Mouse (Mus musculus): ENCODE data around the gene Prmt3.

The Prmt3 gene

GRCm38 (mm10) chr7:49803511-49803910 lies 25.4 kb downstream of the Prmt3 start:
- no peak for DNase-seq

GRCm38 (mm10) chr7:49804638-49805165 lies 26.6 kb downstream of the Prmt3 start:
- no peak for DNase-seq

GRCm38 (mm10) chr7:49805618-49806017 lies 27.5 kb downstream of the Prmt3 start:
- DNase-seq, result no peak

DNA sequence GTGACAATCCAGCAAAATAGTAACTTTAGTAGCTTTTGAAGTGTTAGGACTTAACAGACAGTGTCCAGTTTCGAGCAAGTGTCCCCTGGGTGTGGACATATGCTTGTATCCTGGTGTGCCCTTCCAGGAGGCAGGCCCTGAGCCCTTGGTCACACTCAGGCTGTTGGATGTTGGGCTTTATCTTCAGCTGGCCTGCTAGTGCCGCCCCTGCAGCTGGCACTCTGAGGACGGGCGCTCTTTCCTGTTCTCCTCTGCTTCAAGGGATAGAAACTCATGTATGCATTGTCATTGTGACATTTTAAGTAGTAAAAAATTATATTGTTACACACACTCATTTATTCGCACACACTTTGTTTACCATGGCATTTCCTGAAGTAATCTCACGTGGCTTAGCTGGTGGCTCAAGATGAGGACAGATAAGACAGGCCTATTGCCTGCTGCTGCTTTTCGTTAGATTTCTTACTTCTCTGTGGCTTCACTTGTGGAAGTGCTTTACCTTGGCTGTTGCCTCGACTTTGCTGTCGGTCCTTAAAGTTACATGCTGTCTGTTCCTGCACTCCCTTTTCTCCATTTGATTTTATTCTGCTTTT lies 29.0 kb downstream of the Prmt3 start:
- DNase-seq, result no peak

DNA sequence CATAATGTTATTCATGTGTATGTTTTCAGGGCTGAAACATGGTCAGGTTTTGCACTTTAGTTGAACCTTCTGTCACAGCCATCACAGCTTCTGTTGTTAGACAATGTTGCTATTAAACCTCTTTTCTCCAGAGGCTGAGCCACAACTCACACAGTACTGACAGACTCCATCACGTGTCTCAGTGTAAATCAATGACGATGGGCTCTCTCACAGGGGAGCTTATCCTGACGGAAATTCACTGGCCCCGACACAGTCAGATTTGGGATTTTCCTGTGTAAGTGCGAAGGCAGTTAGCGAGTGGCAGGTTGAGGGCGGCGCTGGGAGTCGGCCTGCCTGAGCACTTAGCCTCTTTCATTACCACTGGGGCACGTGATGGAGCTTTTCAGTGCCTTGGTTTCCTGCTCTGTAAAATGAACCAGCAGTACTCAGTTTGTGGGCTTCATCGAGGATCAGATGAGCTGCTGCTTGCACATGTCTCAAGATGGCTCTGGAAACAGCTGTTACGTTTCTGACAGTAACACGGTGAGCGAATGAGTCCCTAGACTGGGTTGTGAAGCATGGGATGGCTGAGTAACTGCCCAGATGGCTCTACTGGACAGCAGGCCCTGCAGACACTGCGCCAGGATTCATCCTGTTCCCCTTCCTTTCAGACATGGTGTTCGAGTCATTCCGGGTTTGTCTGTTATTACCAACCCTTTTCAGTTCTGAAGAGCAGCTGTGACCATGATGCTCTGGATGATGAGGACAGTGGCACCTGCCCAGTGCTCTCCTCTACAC lies 29.9 kb downstream of the Prmt3 start:
- no peak for DNase-seq

DNA sequence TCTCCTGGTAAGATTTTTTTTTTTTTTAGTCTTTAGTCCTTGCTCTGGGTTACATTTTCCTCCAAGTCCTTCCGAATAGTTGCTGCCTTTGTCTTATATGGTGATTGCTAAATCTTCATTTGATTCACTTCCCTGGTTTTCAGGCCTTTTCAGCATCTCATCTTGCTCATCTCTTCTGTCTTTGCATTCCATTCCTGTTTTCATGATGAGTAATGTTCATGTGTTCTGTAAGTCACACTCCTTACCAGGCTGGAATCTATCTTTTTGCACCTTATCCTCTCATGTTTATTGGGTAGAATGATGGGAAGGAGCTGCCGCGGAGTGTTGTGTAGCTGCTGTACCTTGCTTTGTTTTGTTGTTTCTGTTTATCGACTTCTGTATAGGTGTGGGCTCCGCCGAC lies 31.0 kb downstream of the Prmt3 start:
- no peak for DNase-seq

DNA sequence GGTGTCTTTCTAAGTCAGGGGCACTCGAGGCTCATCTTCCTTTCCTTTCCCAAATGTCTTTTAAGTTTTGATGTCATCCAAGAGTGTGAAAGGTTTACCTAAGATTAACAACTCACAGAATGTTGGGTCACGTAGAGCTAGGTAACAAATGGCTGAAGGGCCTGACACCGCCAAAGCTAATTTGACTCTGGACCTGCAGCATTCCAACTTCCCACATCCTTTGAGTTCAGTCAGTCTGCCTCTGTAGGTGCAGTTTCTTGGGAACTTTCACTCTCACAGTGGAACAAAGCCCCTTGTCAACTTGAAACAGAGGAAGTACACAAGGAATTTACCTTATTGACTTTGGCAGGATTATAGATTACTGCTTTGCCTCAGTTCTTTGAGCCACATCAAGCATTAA lies 31.4 kb downstream of the Prmt3 start:
- no peak for DNase-seq

GRCm38 (mm10) chr7:49811346-49811745 lies 33.2 kb downstream of the Prmt3 start:
- DNase-seq, result no peak

GRCm38 (mm10) chr7:49819393-49819792 lies 41.2 kb downstream of the Prmt3 start:
- DNase-seq, result no peak

GRCm38 (mm10) chr7:49821370-49821769 lies 43.2 kb downstream of the Prmt3 start:
- no peak for DNase-seq

DNA sequence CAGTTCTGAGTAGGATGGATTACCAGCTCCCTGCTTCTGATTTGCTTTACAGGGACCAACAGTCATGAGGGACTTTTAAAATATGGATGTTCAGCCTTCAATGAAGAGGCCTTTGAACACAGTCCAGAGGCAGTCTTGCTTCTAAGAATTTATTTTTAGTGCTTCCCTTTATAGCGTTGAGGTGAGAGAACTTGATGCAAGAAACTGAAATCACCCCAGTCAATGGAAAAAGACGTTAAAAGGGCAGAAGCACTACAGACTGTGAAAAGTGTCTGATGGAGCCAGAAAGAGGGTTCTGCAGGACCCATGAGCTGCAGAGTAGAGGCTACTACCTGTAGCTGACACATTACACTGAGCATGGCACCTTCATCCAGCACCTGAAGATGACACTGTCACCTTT lies 43.9 kb downstream of the Prmt3 start:
- DNase-seq, result no peak

GRCm38 (mm10) chr7:49823595-49823994 lies 45.4 kb downstream of the Prmt3 start:
- DNase-seq, result no peak

GRCm38 (mm10) chr7:49824043-49824442 lies 45.9 kb downstream of the Prmt3 start:
- no peak for DNase-seq

- no peak for DNase-seq
Observed at GRCm38 (mm10) chr7:49824581-49824980, 46.4 kb downstream of the Prmt3 start.

DNA sequence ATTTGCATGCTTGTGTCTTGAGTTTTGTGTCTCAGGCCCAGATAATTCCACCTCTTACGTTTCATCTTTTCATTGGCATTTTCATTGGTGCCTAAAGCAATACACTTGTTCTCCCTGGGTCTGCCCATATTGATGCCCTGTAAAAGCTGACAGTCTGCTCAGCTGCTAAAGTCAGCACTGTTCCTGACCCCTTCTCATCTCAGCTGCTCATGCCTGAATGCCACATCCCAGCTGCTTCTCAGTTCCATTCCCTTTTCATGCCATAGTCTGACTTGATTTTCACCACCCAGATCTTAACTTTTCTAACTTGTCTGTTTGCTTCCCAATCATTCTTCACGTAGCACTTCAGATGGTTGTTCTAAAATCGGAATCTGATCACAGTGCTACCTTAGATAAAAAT lies 47.3 kb downstream of the Prmt3 start:
- no peak for DNase-seq

DNA sequence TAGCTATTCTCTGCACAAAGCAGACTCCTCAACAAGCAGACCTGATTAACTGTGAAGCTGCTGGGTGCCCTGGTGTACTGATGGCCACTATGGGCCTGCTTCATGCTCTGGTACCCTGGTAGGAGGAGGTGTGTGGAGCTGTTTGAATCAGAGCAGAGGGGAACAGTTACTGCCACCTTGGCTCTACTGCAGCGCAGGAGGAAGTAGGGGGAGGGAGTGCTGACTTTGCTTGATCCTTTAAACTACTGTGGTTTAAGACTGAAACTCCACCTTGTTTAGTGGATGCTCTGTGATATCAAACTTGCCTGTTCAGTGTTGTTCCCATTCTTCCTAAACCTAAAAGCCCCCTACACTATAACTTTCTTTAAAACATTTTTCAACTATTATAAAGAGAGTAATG lies 49.8 kb downstream of the Prmt3 start:
- DNase-seq, result no peak

DNA sequence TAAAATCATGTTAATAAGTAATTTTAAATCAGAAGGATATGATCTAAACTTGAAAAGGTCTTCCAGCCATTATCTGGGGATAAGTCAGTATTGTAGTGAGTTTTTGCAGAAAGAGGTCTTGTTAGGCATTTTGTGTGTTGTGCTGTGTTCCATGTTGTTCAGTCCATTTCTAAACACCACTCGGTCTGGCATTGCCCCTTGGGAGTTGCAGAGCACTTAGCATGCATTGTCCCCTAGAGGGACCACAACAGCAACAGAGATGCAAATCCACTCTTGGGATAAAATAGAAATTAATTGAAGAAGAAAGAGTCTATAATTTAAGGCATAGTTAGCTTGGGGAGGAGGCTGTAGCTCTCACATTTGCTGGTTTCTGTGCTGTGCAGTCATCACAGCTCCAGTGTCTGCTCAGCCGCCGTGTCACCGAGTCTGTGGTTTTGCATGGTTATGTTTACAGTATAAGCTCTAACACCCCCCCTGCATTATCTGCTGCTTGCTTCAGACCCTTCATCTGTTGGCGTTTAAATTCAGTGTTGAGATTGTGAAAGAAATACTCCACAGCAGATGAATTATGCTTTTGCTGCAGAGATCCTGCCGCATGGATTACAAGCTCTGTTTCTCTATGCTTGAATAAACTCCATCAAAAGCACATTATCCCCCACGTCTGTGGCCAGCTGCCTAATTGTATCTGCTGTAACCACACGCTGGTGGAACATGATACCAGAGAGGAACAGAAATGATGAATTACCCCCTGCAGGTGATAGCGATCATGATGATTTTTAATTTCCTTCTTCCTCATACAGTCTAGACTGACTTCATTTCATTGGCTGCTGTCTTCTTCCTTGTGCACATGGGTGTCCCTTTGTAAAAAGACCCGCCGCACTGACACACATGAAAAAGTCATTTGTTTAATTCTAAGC lies 64.5 kb downstream of the Prmt3 start:
- peak; percentile 30 to 34 for DNase-seq

- DNase-seq, result peak; percentile 36 to 38
Observed at GRCm38 (mm10) chr7:49843304-49843933, 65.3 kb downstream of the Prmt3 start.

GRCm38 (mm10) chr7:49847939-49848338 lies 69.8 kb downstream of the Prmt3 start:
- no peak for DNase-seq

DNA sequence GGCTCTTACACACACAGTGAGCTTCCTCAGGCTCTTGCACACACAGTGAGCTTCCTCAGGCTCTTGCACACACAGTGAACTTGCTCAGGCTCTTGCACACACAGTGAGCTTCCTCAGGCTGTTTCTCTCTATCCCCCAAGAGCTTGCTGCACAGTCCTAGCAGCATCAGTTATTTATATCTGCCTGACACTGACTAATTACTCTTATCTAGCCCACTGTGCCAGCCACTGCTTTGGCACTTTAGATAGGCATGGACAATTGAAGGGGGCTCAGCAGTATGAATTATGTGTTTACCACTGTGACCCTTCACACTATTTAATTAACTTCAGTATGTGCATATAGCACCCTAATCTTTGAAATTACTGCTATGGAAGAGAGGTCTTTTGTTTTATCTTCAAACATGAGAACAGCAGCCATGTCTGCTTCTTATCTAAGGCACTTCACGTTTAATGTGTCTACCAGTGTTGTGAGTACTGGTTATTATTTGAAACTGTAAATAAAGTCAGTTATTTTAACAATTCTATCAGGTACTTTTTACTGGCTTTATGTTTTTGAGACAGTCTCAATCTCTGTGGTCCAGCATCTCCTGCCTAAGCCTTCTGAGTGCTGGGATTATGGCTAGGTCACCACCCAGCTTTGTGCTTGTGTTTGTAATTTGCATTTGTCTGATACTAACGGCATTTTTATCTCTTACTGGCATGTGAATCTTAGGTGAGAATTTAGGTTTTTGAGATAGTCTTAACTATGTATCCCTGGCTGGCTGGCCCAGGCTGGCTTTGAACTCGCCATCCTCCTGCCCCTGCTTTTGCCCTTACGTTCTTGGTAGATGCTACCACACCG lies 75.4 kb downstream of the Prmt3 start:
- no peak for DNase-seq

DNA sequence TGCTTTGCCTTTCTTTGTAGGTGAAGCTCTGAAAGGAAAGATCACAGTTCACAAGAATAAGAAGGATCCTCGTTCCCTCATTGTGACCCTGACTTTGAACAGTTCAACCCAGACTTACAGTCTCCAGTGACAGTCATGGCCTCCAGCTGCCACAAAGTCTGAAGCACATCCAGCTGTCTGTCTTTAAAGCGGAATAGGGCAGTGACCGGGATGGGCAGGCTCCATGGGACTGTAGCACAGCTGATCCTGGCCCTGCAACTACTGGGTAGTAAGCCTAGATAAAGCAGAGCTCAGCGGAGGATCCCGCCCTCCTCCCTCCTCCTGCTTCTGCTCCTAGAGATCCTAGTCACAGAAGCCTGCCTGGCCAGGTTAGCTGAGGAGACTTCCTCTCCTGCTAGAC lies 79.2 kb downstream of the Prmt3 start:
- no peak for DNase-seq

- no peak for DNase-seq
Observed at GRCm38 (mm10) chr7:49858257-49858656, 80.1 kb downstream of the Prmt3 start.
